Mouse (Mus musculus) liver, embryonic 14.5 days (tissue): ENCODE results near the gene Shkbp1.

Experiments used
- CTCF ChIP-seq: IDR thresholded peaks from 2 replicates; pipeline ENCODE4 v1.5.1; 2016; ENCODE audit warnings: antibody characterized with exemption, low read depth, control low read depth
- EP300 ChIP-seq: IDR thresholded peaks from 2 replicates; pipeline ENCODE4 v1.6.1; 2016; ENCODE audit warnings: antibody characterized with exemption, low read depth

DNA sequence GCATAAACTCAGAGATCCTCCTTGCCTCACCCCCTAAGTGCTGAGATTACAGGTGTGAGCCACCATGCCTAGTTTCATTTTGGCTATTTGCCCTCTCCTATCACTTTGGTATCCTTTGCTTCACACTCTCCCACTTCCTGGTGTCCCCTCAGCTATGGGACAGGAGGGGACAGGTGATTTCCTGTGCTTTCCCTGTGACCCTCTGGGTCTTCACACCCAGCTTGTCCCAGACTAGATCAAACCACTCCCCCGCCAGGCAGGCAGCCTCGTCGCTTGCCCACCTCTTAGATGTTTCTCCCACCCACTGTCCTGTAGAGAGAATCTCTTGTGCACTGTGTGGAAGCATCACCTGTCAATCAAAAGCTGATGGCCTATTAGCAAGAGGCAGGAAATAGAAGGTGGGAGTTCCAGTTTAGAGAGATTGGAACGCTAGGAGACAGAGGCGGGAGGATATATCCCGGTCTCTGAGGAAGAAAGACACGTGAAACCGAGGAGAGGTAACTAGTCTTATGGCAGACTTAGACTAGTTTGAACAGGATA is 44.8 kb downstream of the Shkbp1 start:
- TF ChIP-seq CTCF, result no peak
- no peak for TF ChIP-seq EP300
